Mouse (Mus musculus): Measurements from ENCODE around the gene Mov10l1.

DNA sequence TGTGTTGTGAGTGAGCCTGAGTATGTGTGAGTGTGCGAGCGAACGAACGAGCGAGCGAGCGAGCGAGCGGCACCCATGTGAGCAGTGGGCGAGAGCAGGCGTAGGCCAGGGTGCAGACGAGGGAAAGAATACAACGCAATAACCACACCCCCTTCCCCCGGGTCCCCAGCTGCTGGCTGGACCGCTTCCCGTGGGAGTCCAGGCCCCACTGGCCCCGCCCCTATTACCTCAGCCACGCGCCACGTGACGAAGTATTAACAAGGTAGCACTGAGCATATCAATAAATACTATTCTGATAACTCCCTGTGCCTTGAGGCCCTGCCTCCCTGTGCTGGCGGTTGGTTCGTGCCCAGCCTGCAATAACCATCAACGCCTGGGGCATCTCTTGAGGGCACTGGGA is 87.9 kb downstream of the Mov10l1 start:
- TF ChIP-seq CTCF (IDR thresholded peaks at IDR 0.05; ENCODE audit: low read depth) (no peak), EP300 (IDR thresholded peaks at IDR 0.05; ENCODE audit: low read depth) (no peak)

Data from heart, postnatal 0 days (tissue).